Comparison of ENCODE assay signal across 23 mouse cellular contexts in genomic region chr9:34561281-34561680, GRCm38 (mm10).
DNase-seq lines count a peak whose midpoint lies in the region; TF ChIP-seq lines count a peak whose summit lies in the region.
"Had no signal": no experiment of that assay in that cellular context is flagged by ENCODE, and none has a peak within 500 bp of the region (broad histone marks: within the 10 kb centered on the region; RNA-seq: fewer than 3 reads in every experiment).

No protein-coding gene starts in this region.

- DNase-seq in layer of hippocampus, adult 2 months (ENCODE audit: low spot score in 2 of 2), result no peak
- no peak for DNase-seq in layer of hippocampus, postnatal 36 days
- DNase-seq in ES-CJ7 (ENCODE audit: low read depth, low spot score) (peak; percentile 14), ZHBTc4 (ENCODE audit: low read depth, low spot score) (peak; percentile 64)
- DNase-seq in urinary bladder, postnatal 25 days (ENCODE audit: low spot score), result no peak
- DNase-seq: adrenal gland, adult 2 months; adrenal gland, postnatal 10 days; adrenal gland, postnatal 25 days; B cell, adult 2 months; cerebellum, adult 11 months; cerebellum, adult 18-20 months; cerebellum, adult 8-10 months; cerebellum, adult 9-11 months; cerebellum, postnatal 14 days; cerebellum, postnatal 36 days; embryo, embryonic 11 days; forebrain, postnatal 0 days had no signal

- no peak overlapping the region for H3K4me3 ChIP-seq in layer of hippocampus, adult 2 months
- H3K4me3 ChIP-seq: embryonic facial prominence, embryonic 13.5 days; embryonic facial prominence, embryonic 15.5 days; erythroblast, embryonic 14.5 days; forebrain, embryonic 10.5 days; forebrain, embryonic 12.5 days; forebrain, embryonic 15.5 days had no signal

- TF ChIP-seq CTCF in layer of hippocampus, adult 2 months (conservative IDR thresholded peaks at IDR 0.05), result no peak

- H3K27ac ChIP-seq in layer of hippocampus, adult 2 months, result peak overlapping the region; percentile 88; the same call in 1 of the 2 replicates
- H3K27ac ChIP-seq: embryonic facial prominence, embryonic 13.5 days; embryonic facial prominence, embryonic 15.5 days; forebrain, embryonic 10.5 days; forebrain, embryonic 12.5 days; forebrain, embryonic 15.5 days had no signal

Comparison
In these comparisons a context has a peak if more than half of its experiments do, and no peak if none do; other contexts are left out.
1. DNase-seq: peak in ES-CJ7 (single experiment) and ZHBTc4 (single experiment); none in layer of hippocampus, adult 2 months (0 of 2), layer of hippocampus, postnatal 36 days (0 of 2) and urinary bladder, postnatal 25 days (single experiment).